Comparison of ENCODE assay signal across 17 mouse cellular contexts in the genomic region with DNA sequence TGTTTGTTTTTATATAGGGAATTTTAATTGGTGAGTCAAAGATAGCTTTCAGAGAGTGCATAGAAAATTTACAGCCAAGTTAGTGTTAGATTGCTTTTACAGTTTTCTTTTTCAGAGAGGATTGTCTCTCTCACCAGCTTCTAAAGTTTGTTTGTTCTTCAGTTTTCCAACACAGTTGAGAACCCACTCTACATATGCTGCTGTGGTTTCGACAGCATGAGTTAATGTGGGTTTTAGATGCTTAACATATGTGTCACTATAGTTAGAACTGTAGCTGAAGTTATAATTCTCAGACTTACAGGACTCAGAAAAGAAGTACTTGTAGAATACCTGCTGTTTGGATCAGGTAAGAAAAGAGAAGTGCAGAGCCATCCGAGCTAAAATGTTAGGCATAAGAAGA. TPM values are rescaled to one million over a fixed set of nuclear protein-coding genes. Genes with fewer than 3 reads are reported as not detected.
"Had no signal": no experiment of that assay in that cellular context is flagged by ENCODE, and none has a peak within 500 bp of the region (broad histone marks: within the 10 kb centered on the region; RNA-seq: fewer than 3 reads in every experiment).

No protein-coding gene starts in this region.

- DNase-seq: kidney, adult 9 months; kidney, postnatal 14 days; kidney, postnatal 4 days; liver; lung, adult 18-20 months; lung, postnatal 10 days; lung, postnatal 36 days; retina, postnatal 1 day; right cerebral cortex, postnatal 25 days; spleen, adult 18-20 months; thymus, adult 18-20 months; thymus, postnatal 36 days had no signal

- ATAC-seq: liver, embryonic 12.5 days; midbrain, embryonic 13.5 days; midbrain, embryonic 16.5 days had no signal

RNA-seq across cellular contexts. Expression of gene Igsf11, which starts 25.6 kb away (rescaled TPM):
- total RNA-seq: monocyte, adult 5-6 weeks; neutrophil, adult 5-6 weeks had no signal
